Mouse (Mus musculus) kidney, postnatal 0 days (tissue): ENCODE measurements around the gene Fam171a2. TPM values are rescaled to one million over a fixed set of nuclear protein-coding genes. Genes with fewer than 3 reads are reported as not detected.
"Not testable (repeated sequence)": the region's sequence is repeated elsewhere in the genome, so short reads cannot be mapped to it uniquely, and the experiment has no call there.

Experiments used
- ATAC-seq: fragments of 200-750 bp; cut with Nextera tagmentation; replicated peaks from 2 replicates; pipeline ENCODE4 v1.8.0; 2017; ENCODE audit warnings: low read depth, moderate number of reproducible peaks, moderate TSS enrichment, moderate library complexity; ENCODE audit not compliant: low FRiP score
- DNase-seq: peaks from one replicate; pipeline ENCODE4 v3.0.0-alpha.2; 2016; ENCODE audit warnings: low spot score
- H3K27ac ChIP-seq: fragments of 300-500 bp; sonication (generic); 2 replicates; pipeline ENCODE4 v1.5.1; 2014; ENCODE audit warnings: mild to moderate bottlenecking
- H3K27me3 ChIP-seq: fragments of 300-500 bp; sonication (generic); 2 replicates; pipeline ENCODE4 v1.6.1; 2014; ENCODE audit warnings: low read length, mixed read lengths; ENCODE audit not compliant: insufficient read depth
- H3K36me3 ChIP-seq: fragments of 300-500 bp; sonication (generic); 2 replicates; pipeline ENCODE4 v1.6.1; 2014; ENCODE audit warnings: low read length, mixed read lengths; ENCODE audit not compliant: insufficient read depth
- H3K4me1 ChIP-seq: fragments of 300-500 bp; sonication (generic); replicated peaks from 2 replicates; pipeline ENCODE4 v1.6.1; 2014; ENCODE audit warnings: antibody characterized with exemption, low read length, mixed read lengths; ENCODE audit not compliant: insufficient read depth
- H3K4me2 ChIP-seq: fragments of 300-500 bp; sonication (generic); 2 replicates; pipeline ENCODE4 v1.6.1; 2014; ENCODE audit warnings: mild to moderate bottlenecking, low read length, moderate library complexity, mixed read lengths
- H3K4me3 ChIP-seq: fragments of 300-500 bp; sonication (generic); replicated peaks from 2 replicates; pipeline ENCODE4 v1.5.1; 2014; ENCODE audit warnings: low read depth, low read length
- H3K9ac ChIP-seq: fragments of 300-500 bp; sonication (generic); 2 replicates; pipeline ENCODE4 v1.6.1; 2014; ENCODE audit warnings: low read depth, low read length
- H3K9me3 ChIP-seq: fragments of 300-500 bp; sonication (generic); replicated peaks from 2 replicates; pipeline ENCODE4 v1.6.1; 2016; ENCODE audit warnings: low read length, inconsistent platforms, mixed read lengths
- CTCF ChIP-seq: IDR thresholded peaks from 2 replicates; pipeline ENCODE4 v1.5.1; 2016; ENCODE audit warnings: antibody characterized with exemption, low read depth, mild to moderate bottlenecking, moderate library complexity
- WGBS: fragments of 180-500 bp; shearing (Covaris S2); extraction: QIAGEN DNeasy Blood & Tissue Kit; methylation state at CpG from one replicate; pipeline ENCODE4 v1.1.7; 2014; 5-methylcytosine and 5-hydroxymethylcytosine counted together
- polyA plus RNA-seq: library from polyadenylated mRNA; unstranded; fragments of >200 nt; fragmentation: Nextera tagmentation; extraction: Ambion mirVana; gene quantifications from 2 replicates; pipeline ENCODE4 v1.2.1, GENCODE M21; 2015

Gene Fam171a2
- polyA plus RNA-seq, 1 experiment from 2014 or later = 6.4 TPM

DNA sequence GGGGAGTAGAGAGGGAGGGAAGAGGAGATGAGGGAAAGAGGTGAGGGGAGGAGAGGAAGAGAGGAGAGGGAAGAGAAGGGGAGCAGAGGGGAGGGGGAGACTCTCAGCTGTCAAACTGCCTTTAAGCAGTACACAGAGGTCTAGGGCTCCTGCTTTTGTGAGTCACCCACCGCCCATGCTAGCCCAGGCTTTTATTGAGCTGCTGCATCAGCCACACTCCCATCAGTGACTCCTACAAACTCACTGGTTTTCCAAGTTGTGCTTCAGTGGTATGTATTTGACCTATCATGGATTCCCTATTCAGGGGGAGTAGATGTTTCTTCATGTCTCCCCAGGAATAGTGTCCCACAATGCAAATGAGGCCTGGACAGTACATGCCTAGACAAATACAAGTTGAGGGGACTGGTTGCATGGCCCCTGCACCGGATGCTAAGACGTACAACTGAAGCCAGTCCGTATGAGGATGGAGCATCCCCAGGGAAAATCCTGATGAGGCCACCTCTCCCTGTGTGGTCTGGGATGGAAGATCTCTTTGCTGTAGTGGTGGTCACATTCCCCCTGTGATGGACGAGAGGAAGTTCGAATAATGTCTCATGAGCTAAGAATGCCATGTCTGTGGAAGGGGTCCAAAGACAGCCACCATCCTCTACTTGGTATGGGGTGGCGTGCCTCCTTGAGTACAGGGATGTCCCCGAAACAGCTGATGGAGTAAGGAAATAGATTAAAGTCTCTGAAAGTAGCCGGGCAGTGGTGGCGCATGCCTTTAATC is 32.3 kb downstream of the Fam171a2 start:
- WGBS = 69% methylated on average over 10 of the region's 10 CpGs
- no peaks in the 10 kb centered on the region for H3K36me3 ChIP-seq
- ATAC-seq (no peak), DNase-seq (no peak)
- H3K4me1 ChIP-seq = no peaks in the 10 kb centered on the region
- no peak for TF ChIP-seq CTCF
- H3K4me3 ChIP-seq = no peak overlapping the region
- H3K9me3 ChIP-seq = no peaks in the 10 kb centered on the region
- no peaks in the 10 kb centered on the region for H3K27me3 ChIP-seq
- no peak overlapping the region for H3K27ac ChIP-seq
- no peak overlapping the region for H3K4me2 ChIP-seq
- no peak overlapping the region for H3K9ac ChIP-seq

DNA sequence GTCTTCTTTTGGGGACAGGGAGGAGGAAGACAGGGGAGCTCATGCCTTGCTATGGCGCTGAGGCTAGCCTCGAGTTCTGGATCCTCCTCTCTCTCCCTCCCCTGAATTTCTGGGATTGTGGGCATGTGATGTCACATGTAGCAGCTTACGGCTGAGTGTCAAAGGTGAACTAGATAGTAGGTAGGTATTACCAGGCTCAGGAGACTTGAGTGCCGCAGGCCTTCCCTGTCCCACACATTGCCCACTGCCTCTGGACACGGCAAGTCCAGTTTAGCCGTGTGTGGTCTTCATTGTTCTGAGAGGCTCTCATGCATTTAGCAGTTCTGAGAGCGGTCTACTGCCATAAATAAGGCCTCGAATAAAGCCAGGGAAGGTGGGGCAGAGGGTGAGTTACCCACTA is 34.4 kb downstream of the Fam171a2 start:
- DNase-seq (no peak), ATAC-seq (no peak)
- Histone ChIP-seq H3K4me3 (no peak overlapping the region), H3K9me3 (no peaks in the 10 kb centered on the region), H3K36me3 (no peaks in the 10 kb centered on the region), H3K27me3 (no peaks in the 10 kb centered on the region), H3K9ac (no peak overlapping the region), H3K27ac (no peak overlapping the region), H3K4me2 (no peak overlapping the region), H3K4me1 (no peaks in the 10 kb centered on the region)
- no peak for TF ChIP-seq CTCF
- 66% methylated on average over 8 of the region's 8 CpGs for WGBS

- WGBS = 6% methylated on average over 11 of the region's 11 CpGs
- DNase-seq (peak; percentile 95), ATAC-seq (no peak)
- peak; percentile 97 for TF ChIP-seq CTCF
- Histone ChIP-seq H3K27ac (no peak overlapping the region), H3K9ac (no peak overlapping the region), H3K4me2 (no peak overlapping the region), H3K27me3 (no peaks in the 10 kb centered on the region), H3K36me3 (no peaks in the 10 kb centered on the region), H3K4me3 (no peak overlapping the region), H3K4me1 (no peaks in the 10 kb centered on the region), H3K9me3 (no peaks in the 10 kb centered on the region)
Measured at GRCm38 (mm10) chr11:102411704-102412103, 35.8 kb downstream of the Fam171a2 start.

DNA sequence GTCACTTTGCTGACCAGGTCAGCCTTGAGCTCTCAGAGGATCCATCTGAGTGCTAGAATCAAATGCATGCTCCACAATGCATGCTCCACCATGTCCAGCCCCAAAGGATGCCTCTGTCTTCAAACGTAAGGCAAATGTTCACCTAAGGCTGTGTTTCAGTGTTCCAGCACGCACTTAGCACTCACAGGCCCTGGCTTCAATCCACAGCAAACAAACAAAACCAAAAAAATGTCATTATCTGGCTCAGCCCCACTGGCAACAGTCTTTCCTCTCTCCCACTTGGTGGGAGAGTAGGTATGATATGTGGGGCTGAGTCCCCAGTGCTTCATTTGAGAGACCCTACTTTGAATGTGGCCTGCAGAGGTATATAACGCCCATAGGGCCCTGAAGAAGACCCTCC is 36.4 kb downstream of the Fam171a2 start:
- DNase-seq (no peak), ATAC-seq (no peak)
- H3K9ac ChIP-seq = no peak overlapping the region
- H3K27me3 ChIP-seq = no peaks in the 10 kb centered on the region
- no peak overlapping the region for H3K4me3 ChIP-seq
- TF ChIP-seq CTCF = no peak
- peaks cover 5% of the 10 kb centered on the region; the same call in 1 of the 2 replicates for H3K4me1 ChIP-seq
- H3K36me3 ChIP-seq = no peaks in the 10 kb centered on the region
- no peaks in the 10 kb centered on the region for H3K9me3 ChIP-seq
- H3K4me2 ChIP-seq = no peak overlapping the region
- WGBS = 70% methylated on average over 3 of the region's 3 CpGs
- no peak overlapping the region for H3K27ac ChIP-seq

GRCm38 (mm10) chr11:102410345-102410744 is 37.1 kb downstream of the Fam171a2 start:
- not testable (repeated sequence) for H3K36me3 ChIP-seq, H3K4me2 ChIP-seq, H3K4me3 ChIP-seq, H3K27me3 ChIP-seq, H3K4me1 ChIP-seq, H3K27ac ChIP-seq, H3K9ac ChIP-seq, H3K9me3 ChIP-seq, DNase-seq, ATAC-seq
- 94% methylated on average over 3 of the region's 3 CpGs for WGBS

DNA sequence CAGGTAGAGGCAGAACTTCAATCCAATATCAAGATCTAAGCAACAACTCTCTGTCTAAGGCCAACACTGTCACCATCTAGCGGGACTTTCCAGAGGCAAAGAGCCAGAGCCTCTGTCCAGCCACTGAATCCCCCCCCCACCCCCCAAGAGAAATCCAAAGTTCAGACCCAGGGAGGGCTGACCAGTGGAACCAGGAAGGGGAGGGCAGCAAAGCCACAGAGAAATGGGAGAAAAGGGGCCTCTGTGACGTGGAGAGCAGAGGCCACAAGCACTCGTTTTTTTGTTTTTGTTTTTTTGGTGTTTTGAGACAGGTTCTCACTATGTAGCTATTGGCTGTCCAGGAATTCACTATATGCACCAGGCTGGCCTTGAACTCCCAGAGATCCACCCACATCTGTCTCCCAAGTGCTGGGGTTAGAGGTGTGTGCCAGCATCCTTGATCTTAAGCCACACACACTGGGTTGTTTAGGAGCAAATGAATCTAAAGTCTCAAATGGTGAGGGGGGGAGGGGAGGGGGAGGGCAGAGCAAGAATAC is 37.6 kb downstream of the Fam171a2 start:
- no peak overlapping the region for H3K9ac ChIP-seq
- 0 out of 2 replicates have a peak, but pooled peaks cover 1% of the 10 kb centered on the region for H3K36me3 ChIP-seq
- TF ChIP-seq CTCF = no peak
- H3K27me3 ChIP-seq = no peaks in the 10 kb centered on the region
- no peak overlapping the region for H3K4me2 ChIP-seq
- no peak overlapping the region for H3K4me3 ChIP-seq
- ATAC-seq (no peak), DNase-seq (no peak)
- H3K9me3 ChIP-seq = no peaks in the 10 kb centered on the region
- peaks cover 8% of the 10 kb centered on the region; the same call in 1 of the 2 replicates for H3K4me1 ChIP-seq
- WGBS = 64% methylated on average over 3 of the region's 3 CpGs
- H3K27ac ChIP-seq = peak overlapping the region; percentile 78
